Mouse (Mus musculus) gastrocnemius, postnatal 4 days (tissue): ENCODE data around the gene Gm12355. TPM values are rescaled to one million over a fixed set of nuclear protein-coding genes. Genes with fewer than 3 reads are reported as not detected.

Experiments used
- DNase-seq, 2 experiments: peaks; one replicate each; pipeline ENCODE4 v3.0.0; 2021 to 2022; ENCODE audit warnings: low spot score in 2 of 2, mixed read lengths in 2 of 2
- total RNA-seq, 2 experiments: library from RNA; stranded (reverse); gene quantifications; 2 replicates each; pipeline ENCODE4 v1.2.3; 2021

The Gm12355 gene
- total RNA-seq, 2 experiments from 2014 or later, result 11.0 to 13.9 TPM

GRCm38 (mm10) chr11:98603953-98604352 lies 21.5 kb downstream of the Gm12355 start:
- no peak for DNase-seq

GRCm38 (mm10) chr11:98602090-98602690 lies 23.3 kb downstream of the Gm12355 start:
- DNase-seq, result no peak

DNA sequence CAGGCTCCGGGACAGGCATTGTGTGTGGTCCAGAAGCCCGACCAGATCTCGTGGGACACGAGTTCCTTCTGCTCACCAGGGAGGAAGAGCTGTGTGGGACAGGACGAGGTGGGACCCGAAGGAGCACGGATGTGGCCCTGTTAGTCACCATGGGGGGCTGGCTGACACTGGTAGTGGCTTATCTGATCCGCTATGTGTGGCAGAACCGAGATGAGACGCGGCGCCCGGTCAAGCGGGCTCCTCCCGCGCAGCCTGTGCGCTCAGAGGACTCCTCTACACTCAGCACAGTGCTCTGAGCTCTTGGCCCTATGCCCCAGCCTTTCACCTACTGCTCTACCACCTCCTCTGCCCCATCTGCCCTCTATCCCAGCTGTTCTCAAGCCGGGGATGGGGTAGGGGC lies 26.2 kb downstream of the Gm12355 start:
- DNase-seq, result no peak

DNA sequence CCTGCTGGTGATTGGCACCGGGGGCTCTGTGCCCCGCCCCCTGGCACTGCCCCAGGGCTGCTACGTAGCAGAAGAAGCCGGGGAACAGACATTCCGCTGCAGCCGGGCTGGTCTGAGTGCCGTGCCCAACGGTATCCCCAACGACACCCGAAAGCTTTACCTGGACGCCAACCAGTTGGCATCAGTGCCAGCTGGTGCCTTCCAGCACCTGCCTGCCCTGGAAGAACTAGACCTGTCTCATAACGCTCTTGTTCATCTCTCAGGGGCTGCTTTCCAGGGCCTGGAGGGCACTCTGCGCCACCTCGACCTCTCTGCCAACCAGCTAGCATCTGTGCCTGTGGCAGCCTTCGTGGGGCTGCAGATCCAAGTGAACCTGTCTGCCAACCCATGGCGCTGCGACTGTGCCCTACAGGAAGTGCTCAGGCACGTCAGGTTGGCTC lies 26.6 kb downstream of the Gm12355 start:
- no peak for DNase-seq

DNA sequence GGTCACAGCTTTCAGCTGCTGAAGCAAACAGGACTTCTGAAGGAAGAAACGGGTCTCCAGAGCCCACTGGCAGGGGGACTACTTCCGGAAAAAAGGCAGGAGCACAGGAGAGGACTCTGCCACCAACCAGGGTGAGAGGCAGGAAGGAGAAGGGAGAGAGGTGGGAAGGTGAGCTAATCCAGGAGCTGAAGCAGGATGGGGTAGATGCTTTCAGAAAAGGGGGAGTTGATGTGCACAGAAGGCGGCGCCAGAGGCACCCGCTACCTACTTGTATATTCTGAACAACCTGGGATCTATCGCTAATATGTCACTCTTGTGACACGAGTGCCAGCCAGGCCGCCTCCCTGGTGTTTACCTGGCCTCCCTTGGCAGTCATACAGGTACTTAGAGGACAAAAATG lies 27.5 kb downstream of the Gm12355 start, which contains the start of gene Lrrc3c:
TSS of gene Lrrc3c (plus strand) at position 301 of the 400 bp plus-strand sequence.
- no peak for DNase-seq

DNA sequence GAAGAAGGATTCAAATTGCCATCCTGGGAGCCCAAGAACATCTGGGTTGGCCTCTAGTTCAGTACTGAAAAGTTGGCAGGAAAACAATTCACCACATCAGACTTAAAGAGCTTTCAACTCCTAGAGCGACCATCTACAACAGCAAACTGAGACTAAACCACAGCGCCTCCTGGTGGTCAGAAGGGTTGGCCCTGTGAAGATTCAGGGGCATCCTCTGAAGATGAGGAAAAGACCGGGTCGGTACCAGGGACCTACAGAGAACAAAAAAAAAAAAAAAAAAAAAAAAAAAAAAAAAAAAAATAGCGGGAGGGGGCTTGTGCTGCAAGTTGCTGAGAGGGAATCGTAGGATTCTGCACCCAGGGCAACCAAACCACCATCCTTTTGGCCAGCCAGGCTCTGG lies 28.1 kb downstream of the Gm12355 start:
- peak in 1 of 2 experiments; percentile 48 for DNase-seq

- no peak for DNase-seq
Measured at GRCm38 (mm10) chr11:98595955-98596354, 29.5 kb downstream of the Gm12355 start.

DNA sequence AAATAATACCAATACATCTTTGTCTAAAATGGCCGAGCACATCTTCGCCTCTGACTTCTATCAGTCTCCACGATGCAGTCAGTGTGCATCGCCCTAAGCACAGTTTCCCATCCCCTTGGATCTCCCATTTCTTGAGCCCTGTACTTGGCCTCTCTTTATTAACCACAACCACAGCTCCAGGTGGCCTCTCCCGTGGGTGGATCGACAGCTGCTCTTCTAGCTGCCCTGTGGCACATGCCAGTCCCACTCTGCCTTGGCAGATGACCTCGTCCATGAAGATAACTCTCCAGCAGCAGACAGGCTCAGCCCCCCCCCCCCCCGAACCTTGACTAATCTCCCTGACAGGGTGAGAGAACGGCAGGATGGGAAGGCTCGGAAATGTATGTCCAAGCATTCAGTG lies 30.0 kb downstream of the Gm12355 start:
- DNase-seq, result no peak

GRCm38 (mm10) chr11:98595021-98595420 lies 30.4 kb downstream of the Gm12355 start:
- DNase-seq, result no peak

GRCm38 (mm10) chr11:98590548-98591445 lies 34.7 kb downstream of the Gm12355 start:
- no peak for DNase-seq

- no peak for DNase-seq
Measured at GRCm38 (mm10) chr11:98589306-98589705, 36.2 kb downstream of the Gm12355 start.

DNA sequence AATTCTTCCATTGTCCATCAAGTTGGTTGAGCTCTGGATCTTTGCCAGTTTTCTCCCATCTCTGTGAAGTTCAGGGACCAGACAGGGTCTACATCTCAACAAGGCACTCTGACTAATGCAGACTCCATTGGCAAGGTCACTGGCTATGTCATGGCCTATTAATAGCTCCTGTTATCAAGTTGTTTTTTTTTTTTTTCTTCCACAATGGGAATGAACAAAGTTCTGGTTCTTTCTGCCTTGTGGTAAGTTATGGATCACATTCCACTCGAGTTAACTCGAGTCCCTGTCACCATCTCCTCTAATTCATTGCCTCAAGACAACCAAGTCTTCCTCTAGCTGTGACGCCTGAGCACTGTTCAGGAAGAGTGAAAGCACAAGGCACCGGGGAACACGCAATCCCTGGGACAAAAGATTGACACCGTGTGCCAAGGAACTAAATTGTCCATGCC lies 36.6 kb downstream of the Gm12355 start:
- no peak for DNase-seq

GRCm38 (mm10) chr11:98587684-98588546 lies 37.5 kb downstream of the Gm12355 start:
- DNase-seq, result peak in 1 of 2 experiments; percentile 60

DNA sequence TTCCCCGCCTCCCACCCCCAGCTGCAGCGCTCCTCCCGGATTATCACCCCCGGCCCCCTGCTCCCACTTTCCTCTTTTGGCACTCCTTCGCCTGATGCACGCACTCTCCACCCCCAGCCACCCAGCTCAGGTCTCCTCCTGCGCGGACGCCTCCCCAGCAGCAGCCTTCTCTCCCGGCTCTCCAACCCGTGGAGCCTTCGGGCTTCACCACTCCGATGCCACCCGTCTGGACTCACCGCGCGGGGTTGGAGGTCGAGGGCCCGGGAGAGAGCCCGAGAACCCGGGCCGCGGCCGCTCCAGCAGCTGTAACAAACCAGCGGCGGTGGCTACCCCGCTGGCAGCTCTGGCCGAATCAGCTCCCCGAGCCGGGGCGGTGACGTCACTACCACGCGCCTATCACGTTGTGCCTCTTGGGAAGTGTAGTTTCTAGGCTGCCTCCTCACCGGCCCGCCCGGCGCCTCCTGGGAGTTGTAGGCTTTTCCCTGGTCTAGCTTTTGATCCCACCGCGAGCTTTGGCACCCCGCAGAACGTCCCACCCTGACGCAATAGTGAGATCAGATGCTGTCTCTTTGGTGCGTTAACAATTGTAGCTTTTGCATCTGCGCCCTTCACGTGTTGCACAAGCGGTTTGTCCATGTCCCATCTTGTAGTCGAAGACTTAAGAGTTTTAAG lies 38.4 kb downstream of the Gm12355 start, which contains the start of gene Ormdl3:
TSS of gene Ormdl3 (minus strand) at position 477 of the 672 bp plus-strand sequence.
- DNase-seq, result peak; percentile 98 to 100

- peak in 1 of 2 experiments; percentile 25 for DNase-seq
Measured at GRCm38 (mm10) chr11:98586087-98586891, 39.2 kb downstream of the Gm12355 start.

GRCm38 (mm10) chr11:98584629-98585177 lies 40.8 kb downstream of the Gm12355 start:
- DNase-seq, result no peak

- no peak for DNase-seq
Measured at GRCm38 (mm10) chr11:98584146-98584545, 41.3 kb downstream of the Gm12355 start.

- DNase-seq, result no peak
Measured at GRCm38 (mm10) chr11:98583571-98583970, 41.9 kb downstream of the Gm12355 start.

DNA sequence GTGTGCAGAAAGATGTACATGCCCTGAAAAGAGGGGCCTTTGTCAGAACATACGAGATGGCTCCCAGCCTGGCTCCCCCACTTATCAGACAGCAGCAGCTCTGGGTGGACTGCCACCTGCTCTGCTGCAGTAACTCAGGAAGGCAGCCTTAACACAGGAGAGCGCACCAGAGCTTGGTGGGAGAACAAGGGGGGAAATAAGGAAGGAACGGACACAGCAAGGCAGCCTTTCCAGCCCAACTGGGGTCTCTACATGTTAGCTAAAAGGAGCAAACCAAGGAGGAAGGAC lies 42.3 kb downstream of the Gm12355 start:
- no peak for DNase-seq
